Mouse (Mus musculus): ENCODE results near the gene Tuba1a. TPM values are rescaled to one million over a fixed set of nuclear protein-coding genes. Genes with fewer than 3 reads are reported as not detected.
A peak's percentile ranks its signal among the peaks of the same experiment; 100 is the strongest.

Tuba1a gene
- polyA plus RNA-seq (2014; fragmentation: Nextera tagmentation; extraction: Ambion mirVana), result 419 and 432 TPM in 2 replicates

DNA sequence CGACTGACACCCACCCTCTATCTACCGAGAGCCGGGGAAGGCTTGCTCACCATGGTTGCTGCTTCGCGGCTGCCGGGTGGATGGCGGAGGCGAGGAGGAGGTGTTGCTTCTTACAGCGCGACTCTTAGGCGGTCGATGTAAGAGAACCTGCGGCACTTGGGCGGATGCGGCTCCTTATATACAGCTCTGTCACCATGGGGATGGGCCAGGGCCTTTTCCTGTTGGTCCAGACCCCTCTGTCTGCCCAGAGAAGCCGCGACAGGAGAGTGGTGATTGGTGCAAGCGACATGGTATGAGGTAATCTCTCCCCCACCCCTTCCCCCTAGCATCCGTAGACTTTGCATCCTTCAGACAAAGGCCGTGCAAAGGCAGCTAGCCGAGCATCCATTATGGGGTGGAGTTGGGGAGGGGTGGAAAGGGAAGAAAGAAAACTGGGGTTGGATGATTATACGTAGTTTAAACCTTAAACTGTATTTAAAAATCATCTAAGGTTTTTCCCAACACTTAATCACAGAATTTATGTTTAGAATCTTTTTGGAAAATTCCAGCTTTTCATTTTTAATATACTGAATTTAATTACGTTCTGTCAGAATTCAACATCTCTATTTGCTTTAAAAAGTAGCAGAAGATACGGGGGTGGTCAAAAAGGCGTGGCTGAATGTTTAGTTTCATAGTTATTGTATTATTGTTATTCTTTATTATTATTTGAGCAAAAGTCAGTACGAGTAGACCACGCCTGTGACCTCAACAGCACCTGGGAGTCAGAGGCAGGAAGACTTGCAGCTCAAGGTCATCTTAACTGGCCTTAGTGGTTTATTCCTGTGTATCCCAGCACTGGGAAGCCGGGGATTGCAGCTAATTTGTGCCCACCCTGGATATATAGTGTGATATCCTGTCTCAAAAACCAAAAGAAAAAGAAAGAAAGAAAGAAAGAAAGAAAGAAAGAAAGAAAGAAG is at the start of gene Tuba1a, which contains the start of gene Gm49450:
Gene Tuba1a, minus strand, starts transcription at position 303 of the 956 bp plus-strand sequence.
Gene Gm49450, minus strand, starts transcription at position 151 of the 956 bp plus-strand sequence.
- Histone ChIP-seq H3K27me3 (replicated peaks; ENCODE audit: control insufficient read depth, insufficient read depth, low read length) (no peaks in the 10 kb centered on the region), H3K9ac (ENCODE audit: low read depth, low read length) (peak within 1 kb of the TSS; percentile 58), H3K4me3 (ENCODE audit: low read depth, low read length) (peak within 1 kb of the TSS; percentile 78), H3K4me2 (peak within 1 kb of the TSS; percentile 61), H3K36me3 (ENCODE audit: control insufficient read depth, insufficient read depth, low read length) (no peaks in the 10 kb centered on the region), H3K9me3 (ENCODE audit: control insufficient read depth, low read length) (no peaks in the 10 kb centered on the region), H3K27ac (ENCODE audit: low read depth, low read length) (peak within 1 kb of the TSS; percentile 86), H3K4me1 (replicated peaks; ENCODE audit: control insufficient read depth, insufficient read depth, low read length) (peaks cover 5% of the 10 kb centered on the region; the same call in 1 of the 2 replicates)
- peak; percentile 89 for ATAC-seq (replicated peaks; ENCODE audit: low FRiP score)
- WGBS, result 11% methylated on average over 28 of the region's 28 CpGs
- DNase-seq (ENCODE audit: low spot score), result no peak

DNA sequence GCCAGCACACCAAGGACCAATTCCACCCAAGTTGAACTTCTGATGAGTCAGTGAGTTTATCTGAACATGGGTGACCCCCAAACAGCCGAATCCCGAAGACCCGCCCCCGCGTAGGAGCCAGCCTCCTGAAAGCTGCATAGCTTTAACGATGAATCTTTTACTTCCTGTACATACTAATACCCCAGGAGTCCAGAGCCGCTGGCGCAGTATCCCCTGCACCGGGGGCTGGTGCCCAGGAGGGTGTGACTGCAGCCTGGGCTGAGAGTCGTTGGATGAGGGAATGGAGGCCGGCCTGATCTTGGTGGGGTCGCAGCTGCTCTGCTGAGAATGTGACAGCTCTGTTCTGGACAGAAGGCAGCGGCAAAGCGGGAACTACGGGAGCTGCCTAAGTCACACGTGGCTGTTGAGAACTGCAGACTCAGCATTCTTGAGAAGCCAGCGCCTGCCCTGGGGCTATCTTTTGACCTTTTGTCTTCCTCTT is 48.0 kb upstream of the Tuba1a start:
- DNase-seq (ENCODE audit: low spot score), result no peak
- peaks cover 23% of the 10 kb centered on the region for H3K4me1 ChIP-seq (replicated peaks; ENCODE audit: control insufficient read depth, insufficient read depth, low read length)
- ATAC-seq (replicated peaks; ENCODE audit: low FRiP score), result no peak; the same call in 1 of the 2 replicates
- peak overlapping the region; percentile 20 for H3K4me3 ChIP-seq (ENCODE audit: low read depth, low read length)
- H3K9me3 ChIP-seq (ENCODE audit: control insufficient read depth, low read length), result no peaks in the 10 kb centered on the region
- whole genome bisulfite sequencing, result 21% methylated on average over 17 of the region's 17 CpGs
- H3K4me2 ChIP-seq, result peak overlapping the region; percentile 59
- no peaks in the 10 kb centered on the region for H3K36me3 ChIP-seq (ENCODE audit: control insufficient read depth, insufficient read depth, low read length)
- no peak overlapping the region for H3K27ac ChIP-seq (ENCODE audit: low read depth, low read length)
- no peaks in the 10 kb centered on the region; the same call in 1 of the 2 replicates for H3K27me3 ChIP-seq (replicated peaks; ENCODE audit: control insufficient read depth, insufficient read depth, low read length)
- peak overlapping the region; percentile 5; the same call in 1 of the 2 replicates for H3K9ac ChIP-seq (ENCODE audit: low read depth, low read length)

DNA sequence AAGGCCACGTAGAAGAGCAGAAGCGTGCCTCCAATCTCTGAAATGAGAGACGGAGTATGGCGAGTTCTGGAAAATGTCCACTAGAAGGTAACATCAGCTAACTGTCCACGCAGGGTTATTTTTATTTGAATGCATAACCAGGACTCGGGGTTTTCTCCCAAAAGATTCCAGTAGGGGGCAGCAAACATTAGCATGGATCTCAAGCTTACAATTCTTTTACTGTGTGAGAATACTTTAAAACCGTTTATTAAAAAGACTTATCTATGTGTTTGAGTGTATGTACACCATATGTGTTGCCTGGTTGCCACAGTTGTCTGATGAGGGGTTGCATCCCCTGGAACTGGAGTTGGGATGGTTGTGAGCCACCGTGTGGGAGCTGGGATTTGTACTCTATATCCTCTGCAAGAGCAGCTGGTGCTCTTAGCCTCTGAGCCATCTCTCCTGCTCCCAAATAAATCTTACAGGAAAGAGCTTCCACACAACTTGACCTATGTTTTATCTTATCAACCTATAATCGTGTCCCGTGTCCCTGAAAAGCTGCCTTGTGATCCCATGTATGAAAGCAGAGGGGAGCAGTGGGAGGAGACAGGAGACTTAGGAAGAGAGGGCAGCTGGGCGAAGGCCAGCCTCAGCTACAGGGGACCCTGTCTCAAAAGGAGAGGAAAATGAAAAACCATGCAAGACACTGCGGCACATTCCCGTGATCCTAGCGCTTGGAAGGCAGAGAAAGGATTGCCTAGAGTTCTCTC is 47.2 kb upstream of the Tuba1a start:
- no peaks in the 10 kb centered on the region for H3K36me3 ChIP-seq (ENCODE audit: control insufficient read depth, insufficient read depth, low read length)
- ATAC-seq (replicated peaks; ENCODE audit: low FRiP score) (no peak), DNase-seq (ENCODE audit: low spot score) (no peak)
- H3K9ac ChIP-seq (ENCODE audit: low read depth, low read length), result no peak overlapping the region
- H3K4me1 ChIP-seq (replicated peaks; ENCODE audit: control insufficient read depth, insufficient read depth, low read length), result peaks cover 23% of the 10 kb centered on the region
- 0 out of 2 replicates have a peak overlapping the region, but pooled peaks have one; percentile 46 for H3K27ac ChIP-seq (ENCODE audit: low read depth, low read length)
- peak overlapping the region; percentile 20; the same call in 1 of the 2 replicates for H3K4me3 ChIP-seq (ENCODE audit: low read depth, low read length)
- H3K4me2 ChIP-seq, result peak overlapping the region; percentile 59
- 40% methylated on average over 14 of the region's 14 CpGs for WGBS
- no peaks in the 10 kb centered on the region; the same call in 1 of the 2 replicates for H3K27me3 ChIP-seq (replicated peaks; ENCODE audit: control insufficient read depth, insufficient read depth, low read length)
- H3K9me3 ChIP-seq (ENCODE audit: control insufficient read depth, low read length), result no peaks in the 10 kb centered on the region

GRCm38 (mm10) chr15:98998775-98999157 is 45.3 kb upstream of the Tuba1a start:
- peaks cover 23% of the 10 kb centered on the region for H3K4me1 ChIP-seq (replicated peaks; ENCODE audit: control insufficient read depth, insufficient read depth, low read length)
- ATAC-seq (replicated peaks; ENCODE audit: low FRiP score), result no peak
- WGBS, result 40% methylated on average over 6 of the region's 6 CpGs
- H3K27me3 ChIP-seq (replicated peaks; ENCODE audit: control insufficient read depth, insufficient read depth, low read length), result no peaks in the 10 kb centered on the region; the same call in 1 of the 2 replicates
- DNase-seq (ENCODE audit: low spot score), result no peak
- no peaks in the 10 kb centered on the region for H3K9me3 ChIP-seq (ENCODE audit: control insufficient read depth, low read length)
- H3K4me3 ChIP-seq (ENCODE audit: low read depth, low read length), result no peak overlapping the region
- no peaks in the 10 kb centered on the region for H3K36me3 ChIP-seq (ENCODE audit: control insufficient read depth, insufficient read depth, low read length)
- 0 out of 2 replicates have a peak overlapping the region, but pooled peaks have one; percentile 12 for H3K9ac ChIP-seq (ENCODE audit: low read depth, low read length)
- H3K4me2 ChIP-seq, result peak overlapping the region; percentile 36; the same call in 1 of the 2 replicates
- no peak overlapping the region for H3K27ac ChIP-seq (ENCODE audit: low read depth, low read length)

DNA sequence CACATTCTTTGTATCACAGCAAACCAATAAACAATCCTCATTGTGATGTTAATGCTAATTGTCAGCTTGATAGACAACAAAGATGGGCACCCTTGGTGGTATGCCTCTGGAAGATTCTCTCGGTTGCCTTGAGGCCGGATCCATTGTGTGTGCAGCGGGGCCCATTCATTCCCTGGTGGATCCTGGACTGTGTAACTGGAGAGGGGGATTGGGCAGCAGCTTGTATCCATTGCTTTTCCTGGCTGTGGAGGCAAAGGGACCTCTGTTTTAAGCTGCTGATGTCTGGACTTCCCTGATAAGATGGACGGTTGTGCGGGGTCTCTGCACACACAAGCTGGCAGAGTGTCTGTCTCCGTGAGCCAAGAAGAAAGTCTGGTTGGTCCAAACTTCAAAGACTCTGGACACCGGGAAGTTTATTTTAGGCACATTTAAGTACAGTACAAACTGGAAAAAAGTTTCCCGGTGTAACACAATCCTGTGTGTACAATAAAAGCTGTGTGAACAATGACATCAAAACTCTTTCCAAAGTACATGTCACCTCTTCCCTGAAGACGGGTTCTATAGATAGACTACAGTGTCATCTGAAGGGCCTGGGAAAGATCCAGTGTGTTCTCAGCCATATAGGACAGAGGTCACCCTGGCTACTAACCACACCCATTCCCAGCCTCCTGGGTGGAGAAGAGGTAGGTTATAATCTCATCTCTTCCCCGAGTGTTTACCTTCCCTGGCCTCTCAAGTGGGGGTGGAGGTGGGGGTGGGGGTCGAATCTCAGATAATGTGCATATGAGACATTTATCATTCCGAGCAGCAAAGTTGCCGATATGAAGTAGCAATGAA is 44.7 kb upstream of the Tuba1a start:
- DNase-seq (ENCODE audit: low spot score) (no peak), ATAC-seq (replicated peaks; ENCODE audit: low FRiP score) (peak; percentile 66)
- H3K4me2 ChIP-seq, result peak overlapping the region; percentile 36
- no peaks in the 10 kb centered on the region; the same call in 1 of the 2 replicates for H3K27me3 ChIP-seq (replicated peaks; ENCODE audit: control insufficient read depth, insufficient read depth, low read length)
- 42% methylated on average over 13 of the region's 13 CpGs for WGBS
- 0 out of 2 replicates have a peak overlapping the region, but pooled peaks have one; percentile 53 for H3K27ac ChIP-seq (ENCODE audit: low read depth, low read length)
- H3K9me3 ChIP-seq (ENCODE audit: control insufficient read depth, low read length), result no peaks in the 10 kb centered on the region
- H3K4me1 ChIP-seq (replicated peaks; ENCODE audit: control insufficient read depth, insufficient read depth, low read length), result peaks cover 27% of the 10 kb centered on the region
- H3K9ac ChIP-seq (ENCODE audit: low read depth, low read length), result 0 out of 2 replicates have a peak overlapping the region, but pooled peaks have one; percentile 12
- H3K4me3 ChIP-seq (ENCODE audit: low read depth, low read length), result no peak overlapping the region
- no peaks in the 10 kb centered on the region for H3K36me3 ChIP-seq (ENCODE audit: control insufficient read depth, insufficient read depth, low read length)

DNA sequence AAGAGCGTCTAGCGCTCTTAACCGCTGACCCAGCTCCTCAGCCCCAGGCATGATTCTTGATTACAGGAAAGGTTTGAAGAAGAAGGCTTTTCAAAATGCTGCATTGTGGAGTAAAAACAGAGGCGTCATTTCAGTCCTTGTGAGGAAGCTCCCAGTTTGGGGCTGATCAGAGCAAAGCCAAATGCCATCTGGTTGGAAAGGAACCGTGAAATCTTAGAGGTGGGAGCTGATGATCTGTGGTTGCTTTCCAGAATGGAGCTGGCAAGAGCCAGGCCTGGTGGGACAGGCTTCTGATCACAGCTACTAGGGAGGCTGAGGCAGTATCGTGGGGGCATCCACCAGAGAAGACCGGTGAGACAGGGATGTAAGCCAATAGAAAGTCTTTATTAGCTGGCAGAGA is 43.3 kb upstream of the Tuba1a start:
- Histone ChIP-seq H3K9ac (ENCODE audit: low read depth, low read length) (no peak overlapping the region), H3K4me2 (no peak overlapping the region), H3K27ac (ENCODE audit: low read depth, low read length) (no peak overlapping the region), H3K4me1 (replicated peaks; ENCODE audit: control insufficient read depth, insufficient read depth, low read length) (peaks cover 29% of the 10 kb centered on the region), H3K36me3 (ENCODE audit: control insufficient read depth, insufficient read depth, low read length) (no peaks in the 10 kb centered on the region), H3K27me3 (replicated peaks; ENCODE audit: control insufficient read depth, insufficient read depth, low read length) (no peaks in the 10 kb centered on the region), H3K4me3 (ENCODE audit: low read depth, low read length) (no peak overlapping the region), H3K9me3 (ENCODE audit: control insufficient read depth, low read length) (no peaks in the 10 kb centered on the region)
- ATAC-seq (replicated peaks; ENCODE audit: low FRiP score) (no peak), DNase-seq (ENCODE audit: low spot score) (no peak)
- 83% methylated on average over 7 of the region's 7 CpGs for WGBS

GRCm38 (mm10) chr15:98994957-98995520 is 41.5 kb upstream of the Tuba1a start:
- H3K36me3 ChIP-seq (ENCODE audit: control insufficient read depth, insufficient read depth, low read length), result no peaks in the 10 kb centered on the region
- ATAC-seq (replicated peaks; ENCODE audit: low FRiP score), result no peak
- no peak overlapping the region for H3K4me2 ChIP-seq
- H3K9ac ChIP-seq (ENCODE audit: low read depth, low read length), result no peak overlapping the region
- DNase-seq (ENCODE audit: low spot score), result no peak
- no peaks in the 10 kb centered on the region for H3K9me3 ChIP-seq (ENCODE audit: control insufficient read depth, low read length)
- no peaks in the 10 kb centered on the region for H3K27me3 ChIP-seq (replicated peaks; ENCODE audit: control insufficient read depth, insufficient read depth, low read length)
- peaks cover 31% of the 10 kb centered on the region for H3K4me1 ChIP-seq (replicated peaks; ENCODE audit: control insufficient read depth, insufficient read depth, low read length)
- WGBS, result 80% methylated on average over 9 of the region's 9 CpGs
- no peak overlapping the region for H3K4me3 ChIP-seq (ENCODE audit: low read depth, low read length)
- no peak overlapping the region for H3K27ac ChIP-seq (ENCODE audit: low read depth, low read length)

Measured in liver, embryonic 11.5 days (tissue).